Mouse (Mus musculus): ENCODE data around the gene Cx3cl1. TPM values are rescaled to one million over a fixed set of nuclear protein-coding genes. Genes with fewer than 3 reads are reported as not detected.

Gene Cx3cl1
- polyA plus RNA-seq, 1 experiment from 2014 or later = 8.3 TPM

- Histone ChIP-seq H3K4me3 (replicated peaks) (no peak overlapping the region), H3K27me3 (no peaks in the 10 kb centered on the region), H3K4me1 (peaks cover 13% of the 10 kb centered on the region; the same call in 1 of the 2 replicates), H3K9ac (no peak overlapping the region), H3K9me3 (no peaks in the 10 kb centered on the region), H3K4me2 (no peak overlapping the region), H3K36me3 (replicated peaks) (no peaks in the 10 kb centered on the region), H3K27ac (no peak overlapping the region)
- 74% methylated on average over 15 of the region's 15 CpGs for WGBS
- ATAC-seq (ENCODE audit: low FRiP score) = no peak
Observed at GRCm38 (mm10) chr8:94787524-94788501, 16.0 kb downstream of the Cx3cl1 start.

GRCm38 (mm10) chr8:94789256-94789955, 17.6 kb downstream of the Cx3cl1 start:
- Histone ChIP-seq H3K27ac (no peak overlapping the region), H3K4me3 (replicated peaks) (no peak overlapping the region), H3K4me1 (peaks cover 13% of the 10 kb centered on the region; the same call in 1 of the 2 replicates), H3K27me3 (no peaks in the 10 kb centered on the region), H3K9me3 (no peaks in the 10 kb centered on the region), H3K36me3 (replicated peaks) (no peaks in the 10 kb centered on the region), H3K4me2 (no peak overlapping the region), H3K9ac (no peak overlapping the region)
- WGBS = 51% methylated on average over 10 of the region's 10 CpGs
- ATAC-seq (ENCODE audit: low FRiP score) = no peak

GRCm38 (mm10) chr8:94794368-94794767, 22.6 kb downstream of the Cx3cl1 start:
- peaks cover 10% of the 10 kb centered on the region; the same call in 1 of the 2 replicates for H3K4me1 ChIP-seq
- 96% methylated on average over 4 of the region's 4 CpGs for WGBS
- no peak for ATAC-seq (ENCODE audit: low FRiP score)

GRCm38 (mm10) chr8:94794782-94795181, 23.0 kb downstream of the Cx3cl1 start:
- Histone ChIP-seq H3K9me3 (no peaks in the 10 kb centered on the region), H3K9ac (no peak overlapping the region), H3K36me3 (replicated peaks) (no peaks in the 10 kb centered on the region), H3K27ac (no peak overlapping the region), H3K4me1 (peaks cover 5% of the 10 kb centered on the region; the same call in 1 of the 2 replicates), H3K4me3 (replicated peaks) (no peak overlapping the region), H3K4me2 (no peak overlapping the region), H3K27me3 (no peaks in the 10 kb centered on the region)
- no peak for ATAC-seq (ENCODE audit: low FRiP score)
- WGBS = 98% methylated on average over 2 of the region's 2 CpGs

More at GRCm38 (mm10) chr8:94794368-94794767, 22.6 kb downstream of the Cx3cl1 start:
- H3K4me3 ChIP-seq (replicated peaks) = no peak overlapping the region
- H3K9me3 ChIP-seq = no peaks in the 10 kb centered on the region
- H3K9ac ChIP-seq = no peak overlapping the region
- no peak overlapping the region for H3K4me2 ChIP-seq
- H3K36me3 ChIP-seq (replicated peaks) = no peaks in the 10 kb centered on the region
- no peak overlapping the region for H3K27ac ChIP-seq
- H3K27me3 ChIP-seq = no peaks in the 10 kb centered on the region

DNA sequence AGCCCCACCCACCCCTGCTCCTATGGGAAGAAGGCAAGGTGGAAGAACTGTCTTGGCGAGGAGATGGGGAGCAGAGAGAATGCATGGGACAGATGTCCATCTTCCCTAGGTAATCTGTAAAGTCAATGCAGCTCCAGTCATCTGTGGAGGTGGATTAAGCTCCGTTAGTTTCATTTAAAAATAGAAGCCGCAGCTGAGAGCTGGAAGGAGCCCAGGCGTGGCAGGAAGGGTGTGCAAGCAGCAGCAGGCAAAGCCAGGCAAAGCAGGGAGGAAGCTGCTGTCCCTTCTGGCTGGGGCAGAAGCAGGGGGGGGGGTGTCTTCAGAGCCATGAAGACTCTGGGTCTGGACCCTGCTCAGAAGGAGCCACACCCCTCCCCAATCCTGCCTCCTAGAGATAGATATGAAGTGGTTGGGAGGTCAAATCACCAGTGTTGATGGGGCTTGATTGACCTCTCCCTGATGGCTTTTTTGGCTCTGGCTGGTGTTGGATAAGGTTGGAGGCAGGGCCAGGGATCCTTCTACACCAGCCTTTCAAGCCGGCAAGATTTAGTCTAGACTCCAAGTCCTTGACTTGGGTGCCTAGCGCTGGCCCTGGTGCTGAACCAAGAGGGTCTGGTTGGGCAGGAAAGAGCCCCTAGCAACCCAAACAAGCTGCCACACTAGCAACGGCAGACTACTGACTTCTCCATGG, 28.6 kb downstream of the Cx3cl1 start:
- no peak for ATAC-seq (ENCODE audit: low FRiP score)
- Histone ChIP-seq H3K27me3 (no peaks in the 10 kb centered on the region), H3K4me2 (no peak overlapping the region), H3K9ac (no peak overlapping the region), H3K4me1 (0 out of 2 replicates have a peak, but pooled peaks cover 3% of the 10 kb centered on the region), H3K27ac (no peak overlapping the region), H3K36me3 (replicated peaks) (no peaks in the 10 kb centered on the region), H3K4me3 (replicated peaks) (no peak overlapping the region), H3K9me3 (no peaks in the 10 kb centered on the region)
- WGBS = 68% methylated on average over 7 of the region's 7 CpGs

GRCm38 (mm10) chr8:94801293-94802095, 29.7 kb downstream of the Cx3cl1 start:
- Histone ChIP-seq H3K27me3 (no peaks in the 10 kb centered on the region), H3K9ac (no peak overlapping the region), H3K4me1 (0 out of 2 replicates have a peak, but pooled peaks cover 3% of the 10 kb centered on the region), H3K4me2 (no peak overlapping the region), H3K27ac (no peak overlapping the region), H3K4me3 (replicated peaks) (no peak overlapping the region), H3K36me3 (replicated peaks) (no peaks in the 10 kb centered on the region), H3K9me3 (no peaks in the 10 kb centered on the region)
- no peak for ATAC-seq (ENCODE audit: low FRiP score)
- 41% methylated on average over 14 of the region's 14 CpGs for WGBS

- no peaks in the 10 kb centered on the region for H3K27me3 ChIP-seq
Observed at GRCm38 (mm10) chr8:94802375-94802774, 30.6 kb downstream of the Cx3cl1 start.

DNA sequence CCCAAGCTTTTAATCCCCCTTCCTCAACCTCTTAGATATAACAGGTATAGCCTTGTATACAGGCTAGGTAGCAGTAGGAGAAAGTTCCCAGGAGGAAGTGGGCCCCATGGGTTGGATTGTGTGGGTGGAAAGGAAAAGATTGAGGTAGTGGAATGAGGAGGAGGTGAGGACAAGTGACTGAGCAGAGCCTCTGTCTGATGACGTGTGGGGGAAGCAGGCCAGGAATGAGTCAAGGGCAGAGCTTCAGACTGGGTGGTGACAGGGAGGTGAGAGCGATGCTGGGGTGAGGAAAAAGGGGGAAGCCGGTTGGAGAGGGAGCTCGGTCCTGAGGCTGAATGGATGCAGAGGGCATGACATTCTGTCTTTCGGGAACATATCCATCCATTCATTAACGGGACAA, 31.7 kb downstream of the Cx3cl1 start:
- H3K9me3 ChIP-seq = no peaks in the 10 kb centered on the region
- 74% methylated on average over 6 of the region's 6 CpGs for WGBS
- H3K36me3 ChIP-seq (replicated peaks) = no peaks in the 10 kb centered on the region
- no peak overlapping the region for H3K9ac ChIP-seq
- no peak for ATAC-seq (ENCODE audit: low FRiP score)
- H3K27me3 ChIP-seq = no peaks in the 10 kb centered on the region
- H3K27ac ChIP-seq = no peak overlapping the region
- H3K4me2 ChIP-seq = no peak overlapping the region
- H3K4me1 ChIP-seq = 0 out of 2 replicates have a peak, but pooled peaks cover 3% of the 10 kb centered on the region
- H3K4me3 ChIP-seq (replicated peaks) = no peak overlapping the region

More at GRCm38 (mm10) chr8:94802375-94802774, 30.6 kb downstream of the Cx3cl1 start:
- Histone ChIP-seq H3K9ac (no peak overlapping the region), H3K9me3 (no peaks in the 10 kb centered on the region), H3K4me3 (replicated peaks) (no peak overlapping the region), H3K4me1 (0 out of 2 replicates have a peak, but pooled peaks cover 3% of the 10 kb centered on the region), H3K27ac (no peak overlapping the region), H3K4me2 (no peak overlapping the region), H3K36me3 (replicated peaks) (no peaks in the 10 kb centered on the region)
- ATAC-seq (ENCODE audit: low FRiP score) = no peak
- 78% methylated on average over 4 of the region's 4 CpGs for WGBS

GRCm38 (mm10) chr8:94804546-94805340, 32.9 kb downstream of the Cx3cl1 start:
- 0 out of 2 replicates have a peak, but pooled peaks cover 3% of the 10 kb centered on the region for H3K4me1 ChIP-seq
- no peak overlapping the region for H3K27ac ChIP-seq
- ATAC-seq (ENCODE audit: low FRiP score) = no peak
- H3K27me3 ChIP-seq = no peaks in the 10 kb centered on the region
- no peak overlapping the region for H3K4me3 ChIP-seq (replicated peaks)
- no peak overlapping the region for H3K9ac ChIP-seq
- H3K4me2 ChIP-seq = no peak overlapping the region
- no peaks in the 10 kb centered on the region for H3K36me3 ChIP-seq (replicated peaks)
- 78% methylated on average over 10 of the region's 10 CpGs for WGBS
- no peaks in the 10 kb centered on the region for H3K9me3 ChIP-seq

GRCm38 (mm10) chr8:94805811-94806210, 34.0 kb downstream of the Cx3cl1 start:
- H3K9me3 ChIP-seq = no peaks in the 10 kb centered on the region
- WGBS = 59% methylated on average over 4 of the region's 4 CpGs
- no peaks in the 10 kb centered on the region for H3K36me3 ChIP-seq (replicated peaks)
- no peak for ATAC-seq (ENCODE audit: low FRiP score)
- no peak overlapping the region for H3K9ac ChIP-seq
- 0 out of 2 replicates have a peak, but pooled peaks cover 3% of the 10 kb centered on the region for H3K4me1 ChIP-seq
- no peaks in the 10 kb centered on the region for H3K27me3 ChIP-seq
- H3K4me2 ChIP-seq = no peak overlapping the region
- H3K4me3 ChIP-seq (replicated peaks) = no peak overlapping the region
- H3K27ac ChIP-seq = no peak overlapping the region

DNA sequence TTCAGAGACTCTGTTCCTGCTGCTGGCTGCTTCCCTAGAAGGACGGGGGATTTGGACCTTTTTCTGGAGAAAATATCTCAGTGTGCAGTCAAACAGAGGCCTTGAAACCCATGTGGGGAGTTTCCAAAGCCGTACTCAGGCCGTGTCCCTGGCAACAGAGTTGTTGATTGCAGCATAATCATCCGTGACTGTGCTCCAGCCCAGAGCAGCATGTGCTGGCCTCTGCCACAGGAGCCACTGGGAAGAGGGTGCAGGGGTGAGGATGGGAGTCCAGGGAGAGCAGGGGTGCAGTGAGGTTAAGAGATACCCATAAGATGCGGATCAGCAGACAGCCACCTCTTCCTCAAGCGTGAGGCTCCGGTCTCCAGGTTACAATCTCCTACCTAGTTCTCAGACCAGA, 35.7 kb downstream of the Cx3cl1 start:
- peaks cover 3% of the 10 kb centered on the region for H3K4me1 ChIP-seq
- no peak overlapping the region for H3K4me3 ChIP-seq (replicated peaks)
- 75% methylated on average over 7 of the region's 7 CpGs for WGBS
- no peaks in the 10 kb centered on the region for H3K36me3 ChIP-seq (replicated peaks)
- H3K4me2 ChIP-seq = no peak overlapping the region
- H3K27me3 ChIP-seq = no peaks in the 10 kb centered on the region
- no peak for ATAC-seq (ENCODE audit: low FRiP score)
- no peak overlapping the region for H3K9ac ChIP-seq
- no peaks in the 10 kb centered on the region for H3K9me3 ChIP-seq
- no peak overlapping the region for H3K27ac ChIP-seq
